Mouse (Mus musculus) E14TG2a.4 (cell line): ENCODE results near the gene Timd2.
"Not testable (repeated sequence)": the region's sequence is repeated elsewhere in the genome, so short reads cannot be mapped to it uniquely, and the experiment has no call there.

ENCODE experiments used
- H3K27me3 ChIP-seq: 2 replicates; pipeline ENCODE4 v1.6.1; 2014; ENCODE audit warnings: low read length, control low read depth; ENCODE audit not compliant: insufficient read depth
- H3K36me3 ChIP-seq: 2 replicates; pipeline ENCODE4 v1.6.1; 2014; ENCODE audit warnings: low read length, control low read depth; ENCODE audit not compliant: insufficient read depth
- H3K4me1 ChIP-seq: replicated peaks from 2 replicates; pipeline ENCODE4 v1.6.1; 2014; ENCODE audit warnings: low read depth, low read length, control low read depth
- H3K4me3 ChIP-seq: replicated peaks from 2 replicates; pipeline ENCODE4 v1.5.1; 2014; ENCODE audit warnings: mild to moderate bottlenecking, low read length
- H3K9me3 ChIP-seq: 2 replicates; pipeline ENCODE4 v1.6.1; 2014; ENCODE audit warnings: low read length, control low read depth
- CTCF ChIP-seq: conservative IDR thresholded peaks from 2 replicates; pipeline ENCODE4 v1.5.1; 2014; ENCODE audit warnings: low read length
- NANOG ChIP-seq: IDR thresholded peaks from 2 replicates; pipeline ENCODE4 v1.6.1; 2014; ENCODE audit warnings: borderline replicate concordance, low read length, mixed read lengths
- POU5F1 ChIP-seq: IDR thresholded peaks from 2 replicates; pipeline ENCODE4 v1.6.1; 2014; ENCODE audit warnings: low read length, borderline replicate concordance

The Timd2 gene

GRCm38 (mm10) chr11:46706664-46707356, at the start of gene Timd2:
Gene Timd2 (minus strand): TSS chr11:46707061.
- no peaks in the 10 kb centered on the region for H3K9me3 ChIP-seq
- no peak within 1 kb of the TSS for H3K4me3 ChIP-seq
- H3K36me3 ChIP-seq = no peaks in the 10 kb centered on the region
- no peaks in the 10 kb centered on the region for H3K4me1 ChIP-seq
- no peaks in the 10 kb centered on the region for H3K27me3 ChIP-seq
- TF ChIP-seq CTCF = no peak
- no peak for TF ChIP-seq POU5F1
- TF ChIP-seq NANOG = no peak

DNA sequence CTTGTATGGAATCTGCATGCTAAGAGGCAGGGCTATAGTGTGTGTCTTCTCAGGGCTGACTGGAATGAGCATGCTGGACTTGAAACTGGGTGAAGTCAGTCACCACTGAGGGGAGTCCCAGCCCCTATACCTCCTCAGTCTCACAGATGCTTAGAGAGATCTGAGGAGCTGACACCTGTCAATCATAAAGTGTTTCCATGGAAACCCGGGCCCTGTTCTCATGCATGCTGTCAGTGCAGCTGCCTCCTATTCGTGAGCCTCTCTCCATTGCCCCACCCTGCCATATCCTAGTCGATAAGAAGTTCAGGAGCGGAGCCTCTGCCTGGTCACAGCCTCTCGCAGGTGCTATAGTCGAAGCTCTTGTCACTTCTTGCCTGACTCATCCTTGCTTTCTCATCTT, 48.9 kb upstream of the Timd2 start:
- H3K36me3 ChIP-seq, H3K9me3 ChIP-seq, H3K4me1 ChIP-seq, H3K4me3 ChIP-seq, H3K27me3 ChIP-seq: not testable (repeated sequence)

DNA sequence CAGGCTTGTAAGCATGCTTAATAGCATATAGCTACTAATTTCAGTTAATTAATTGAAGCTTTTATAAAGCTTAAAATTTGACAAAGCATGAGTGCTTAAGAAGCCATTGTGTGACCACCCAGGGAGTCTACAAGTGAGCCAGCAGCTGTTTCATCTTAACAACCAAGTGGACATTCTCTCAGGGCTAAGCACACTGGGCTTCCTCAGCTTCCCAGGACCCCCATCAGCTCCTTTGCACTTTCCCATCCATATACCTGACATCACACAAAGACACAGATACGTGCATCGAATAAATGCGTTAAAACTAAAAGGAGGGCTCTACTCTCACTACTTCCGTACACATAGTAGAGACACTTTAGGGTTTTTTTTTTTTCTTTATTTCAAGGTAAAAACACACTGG, 47.8 kb upstream of the Timd2 start:
- no peaks in the 10 kb centered on the region for H3K4me1 ChIP-seq
- TF ChIP-seq POU5F1 (no peak), NANOG (no peak), CTCF (no peak)
- H3K9me3 ChIP-seq = no peaks in the 10 kb centered on the region
- no peaks in the 10 kb centered on the region for H3K27me3 ChIP-seq
- H3K4me3 ChIP-seq = no peak overlapping the region
- H3K36me3 ChIP-seq = no peaks in the 10 kb centered on the region

DNA sequence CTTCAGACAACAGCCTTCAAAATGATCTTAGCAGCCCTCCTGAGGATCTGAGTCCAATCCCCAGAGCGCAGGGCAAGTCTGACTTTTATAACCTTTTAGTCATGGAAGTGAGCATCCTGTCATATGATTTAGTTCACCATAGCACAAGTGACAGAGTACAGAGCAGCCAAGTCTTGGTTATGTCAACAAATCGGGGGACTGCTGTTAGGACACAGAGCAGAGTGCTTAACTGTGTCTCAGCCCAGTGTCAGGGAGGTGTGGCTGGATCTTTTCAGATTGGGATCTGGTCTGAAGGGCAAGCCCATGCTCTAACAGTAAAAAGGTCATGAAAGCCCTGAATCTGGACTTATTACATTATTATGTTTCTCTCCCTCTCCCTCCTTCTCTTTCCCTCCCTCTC, 46.8 kb upstream of the Timd2 start:
- TF ChIP-seq NANOG = no peak
- no peak for TF ChIP-seq CTCF
- no peak for TF ChIP-seq POU5F1
- no peaks in the 10 kb centered on the region for H3K27me3 ChIP-seq
- no peaks in the 10 kb centered on the region for H3K9me3 ChIP-seq
- no peaks in the 10 kb centered on the region for H3K36me3 ChIP-seq
- no peak overlapping the region for H3K4me3 ChIP-seq
- no peaks in the 10 kb centered on the region for H3K4me1 ChIP-seq

- no peak for TF ChIP-seq NANOG
- no peak for TF ChIP-seq CTCF
- no peak for TF ChIP-seq POU5F1
- H3K4me1 ChIP-seq = peaks cover 12% of the 10 kb centered on the region
- no peaks in the 10 kb centered on the region for H3K9me3 ChIP-seq
- no peaks in the 10 kb centered on the region for H3K27me3 ChIP-seq
- H3K36me3 ChIP-seq = no peaks in the 10 kb centered on the region
- H3K4me3 ChIP-seq = no peak overlapping the region
Measured at GRCm38 (mm10) chr11:46747996-46748395, 41.1 kb upstream of the Timd2 start.

- H3K36me3 ChIP-seq = no peaks in the 10 kb centered on the region
- no peaks in the 10 kb centered on the region for H3K9me3 ChIP-seq
- no peaks in the 10 kb centered on the region for H3K27me3 ChIP-seq
- H3K4me3 ChIP-seq = no peak overlapping the region
- peaks cover 15% of the 10 kb centered on the region for H3K4me1 ChIP-seq
- TF ChIP-seq NANOG (no peak), CTCF (no peak), POU5F1 (no peak)
Measured at GRCm38 (mm10) chr11:46741716-46742115, 34.9 kb upstream of the Timd2 start.

DNA sequence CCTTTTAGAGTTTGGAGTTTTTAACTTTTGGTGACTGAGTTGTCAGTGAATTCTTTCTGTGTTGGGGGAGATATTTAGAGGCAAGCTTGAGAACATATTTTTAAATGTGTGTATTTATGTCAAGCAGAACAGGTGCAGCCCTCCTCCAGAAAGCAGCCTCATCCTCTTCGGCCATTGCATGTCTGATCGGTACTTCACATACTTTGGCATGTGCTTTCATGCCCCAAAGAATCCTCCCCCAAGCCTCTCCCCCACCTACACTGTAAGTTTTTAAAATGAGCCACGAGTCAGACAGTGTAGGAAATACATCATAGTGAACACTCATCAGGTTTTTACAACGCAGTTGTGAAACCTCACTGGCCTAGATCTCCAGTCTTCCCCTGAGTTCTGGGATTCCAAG, 34.0 kb upstream of the Timd2 start:
- Histone ChIP-seq H3K4me3 (no peak overlapping the region), H3K36me3 (no peaks in the 10 kb centered on the region), H3K9me3 (no peaks in the 10 kb centered on the region), H3K27me3 (no peaks in the 10 kb centered on the region), H3K4me1 (peaks cover 16% of the 10 kb centered on the region)
- TF ChIP-seq POU5F1 (no peak), CTCF (no peak), NANOG (no peak)

- no peaks in the 10 kb centered on the region for H3K36me3 ChIP-seq
- no peak overlapping the region for H3K4me3 ChIP-seq
- H3K9me3 ChIP-seq = no peaks in the 10 kb centered on the region
- H3K4me1 ChIP-seq = peaks cover 16% of the 10 kb centered on the region
- H3K27me3 ChIP-seq = no peaks in the 10 kb centered on the region
- TF ChIP-seq POU5F1 (no peak), CTCF (no peak), NANOG (no peak)
Measured at GRCm38 (mm10) chr11:46739501-46739900, 32.6 kb upstream of the Timd2 start.

DNA sequence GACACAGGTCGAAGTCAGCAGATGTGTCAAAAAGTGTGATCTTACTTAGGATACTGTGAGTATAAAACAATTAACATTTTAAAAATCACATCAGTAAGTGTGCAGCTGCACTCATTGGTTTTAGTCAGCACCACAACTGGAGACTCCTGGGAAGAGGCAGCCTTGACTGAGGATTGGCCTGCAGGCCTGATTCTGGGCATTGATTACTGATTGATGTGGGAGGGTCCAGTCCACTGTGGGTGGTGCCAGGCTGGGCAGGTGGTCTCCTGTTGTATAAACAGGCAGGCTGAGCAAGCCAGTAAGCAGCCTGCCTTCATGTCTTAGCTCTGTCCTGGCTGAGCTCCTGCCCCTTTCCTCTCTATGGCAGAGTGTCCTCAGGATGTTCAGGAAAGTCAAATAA, 28.2 kb upstream of the Timd2 start, which contains the start of gene Havcr1:
Gene Havcr1, plus strand, starts transcription at position 5 of the 400 bp plus-strand sequence.
- H3K9me3 ChIP-seq, H3K4me1 ChIP-seq, H3K36me3 ChIP-seq, H3K27me3 ChIP-seq, H3K4me3 ChIP-seq: not testable (repeated sequence)
